Mouse (Mus musculus): Measurements from ENCODE around the gene Parm1. TPM values are rescaled to one million over a fixed set of nuclear protein-coding genes. Genes with fewer than 3 reads are reported as not detected.

Gene Parm1
- total RNA-seq (2021): 10 to 100 TPM; 36.3 to 41.1 TPM

GRCm38 (mm10) chr5:91517480-91518301 lies at the start of gene Parm1:
Gene Parm1 (plus strand): TSS chr5:91517615.
- peak; percentile 73 to 85 for DNase-seq (ENCODE audit: low spot score in 2 of 2)
- intact Hi-C loops (cut with DNase I): loop anchor here (2.0 to 5.0 kb wide), 2 partner anchors 343 to 445 kb away; partner anchors contain the start of gene Rchy1

GRCm38 (mm10) chr5:91475241-91475640 lies 42.2 kb upstream of the Parm1 start:
- intact Hi-C loops (cut with DNase I): no loop called here
- peak in 1 of 2 experiments; percentile 71 for DNase-seq (ENCODE audit: low spot score in 2 of 2)

- DNase-seq (ENCODE audit: low spot score in 2 of 2): no peak
- intact Hi-C loops (cut with DNase I): no loop called here
These were observed 40.6 kb upstream of the Parm1 start for GRCm38 (mm10) chr5:91476863-91477262.

GRCm38 (mm10) chr5:91478673-91479072 lies 38.7 kb upstream of the Parm1 start:
- intact Hi-C loops (cut with DNase I): no loop called here
- DNase-seq (ENCODE audit: low spot score in 2 of 2): no peak

DNA sequence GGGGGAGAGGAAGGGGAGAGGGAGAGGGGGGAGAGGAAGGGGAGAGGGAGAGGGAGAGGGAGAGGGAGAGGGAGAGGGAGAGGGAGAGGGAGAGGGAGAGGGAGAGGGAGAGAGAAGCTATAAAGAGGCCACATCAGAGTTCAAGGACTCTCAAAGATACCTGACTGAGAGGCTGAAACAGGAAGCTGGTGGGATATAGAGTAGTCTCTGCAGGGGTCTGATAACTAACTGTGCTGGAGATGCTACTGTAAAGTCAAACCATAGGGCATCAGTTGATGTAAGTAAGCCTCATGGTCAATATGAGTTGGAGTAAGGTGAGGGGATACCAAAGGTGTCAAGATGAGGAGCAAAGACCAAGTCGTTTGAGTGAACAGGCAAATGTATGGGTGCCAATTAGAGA lies 37.3 kb upstream of the Parm1 start:
- intact Hi-C loops (cut with DNase I): no loop called here
- no peak for DNase-seq (ENCODE audit: low spot score in 2 of 2)

GRCm38 (mm10) chr5:91484324-91484723 lies 33.1 kb upstream of the Parm1 start:
- DNase-seq (ENCODE audit: low spot score in 2 of 2): no peak
- intact Hi-C loops (cut with DNase I): no loop called here

DNA sequence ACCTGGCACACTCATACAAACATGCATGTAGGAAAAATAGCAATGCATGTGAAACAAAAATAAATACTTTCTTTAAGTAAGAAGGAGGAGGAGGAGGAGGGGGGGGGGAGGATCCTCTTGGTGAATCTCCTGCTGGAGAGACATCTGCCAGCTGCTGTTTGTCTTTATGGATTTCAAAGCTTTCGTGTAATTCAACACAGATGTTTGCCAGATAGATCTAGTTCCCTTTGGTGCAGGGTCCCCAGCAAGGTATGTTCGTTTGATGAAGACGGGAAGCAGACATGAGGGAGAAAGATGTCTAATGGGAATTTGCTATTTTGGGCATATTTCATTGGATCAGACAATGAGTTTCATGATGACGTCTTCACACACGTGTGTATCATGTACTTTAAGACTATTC lies 23.0 kb upstream of the Parm1 start:
- no peak for DNase-seq (ENCODE audit: low spot score in 2 of 2)
- intact Hi-C loops (cut with DNase I): no loop called here

DNA sequence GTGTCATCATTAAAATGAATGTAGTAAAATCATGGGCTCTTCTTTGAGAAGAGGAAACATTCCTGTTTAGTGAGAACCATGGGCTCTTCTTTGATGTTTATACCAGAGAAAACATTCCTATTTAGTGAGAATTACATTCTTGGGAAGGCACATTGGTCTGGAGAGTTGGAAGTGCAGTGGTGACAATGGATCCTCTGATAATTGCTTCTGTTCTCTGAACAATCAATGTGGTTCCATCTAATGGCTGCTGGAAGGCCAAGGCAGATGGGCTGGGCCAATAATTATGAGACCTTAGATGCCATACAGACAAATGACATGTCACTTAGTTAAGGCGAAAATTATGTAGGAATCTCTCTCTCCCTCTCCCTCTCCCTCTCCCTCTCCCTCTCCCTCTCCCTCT lies 16.1 kb upstream of the Parm1 start:
- no peak for DNase-seq (ENCODE audit: low spot score in 2 of 2)
- intact Hi-C loops (cut with DNase I): no loop called here

GRCm38 (mm10) chr5:91502366-91502765 lies 15.0 kb upstream of the Parm1 start:
- intact Hi-C loops (cut with DNase I): no loop called here
- no peak for DNase-seq (ENCODE audit: low spot score in 2 of 2)

- no peak for DNase-seq (ENCODE audit: low spot score in 2 of 2)
- intact Hi-C loops (cut with DNase I): no loop called here
These were observed 13.0 kb upstream of the Parm1 start for GRCm38 (mm10) chr5:91504320-91504922.

- intact Hi-C loops (cut with DNase I): loop anchor here (2.0 to 5.0 kb wide), 2 partner anchors 344 to 445 kb away; partner anchors contain the start of gene Rchy1
- DNase-seq (ENCODE audit: low spot score in 2 of 2): no peak
These were observed 338 bp upstream of the Parm1 start for GRCm38 (mm10) chr5:91517077-91517476.

- intact Hi-C loops (cut with DNase I): loop anchor here (5.0 kb wide), 1 partner anchor 444 kb away; the partner anchor contains the start of gene Rchy1
- no peak for DNase-seq (ENCODE audit: low spot score in 2 of 2)
These were observed 931 bp downstream of the Parm1 start for GRCm38 (mm10) chr5:91518302-91518790.

- peak in 1 of 2 experiments; percentile 16 for DNase-seq (ENCODE audit: low spot score in 2 of 2)
- intact Hi-C loops (cut with DNase I): loop anchor here (5.0 kb wide), 1 partner anchor 443 kb away; the partner anchor contains the start of gene Rchy1
These were observed 1.5 kb downstream of the Parm1 start for GRCm38 (mm10) chr5:91518946-91519345.

DNA sequence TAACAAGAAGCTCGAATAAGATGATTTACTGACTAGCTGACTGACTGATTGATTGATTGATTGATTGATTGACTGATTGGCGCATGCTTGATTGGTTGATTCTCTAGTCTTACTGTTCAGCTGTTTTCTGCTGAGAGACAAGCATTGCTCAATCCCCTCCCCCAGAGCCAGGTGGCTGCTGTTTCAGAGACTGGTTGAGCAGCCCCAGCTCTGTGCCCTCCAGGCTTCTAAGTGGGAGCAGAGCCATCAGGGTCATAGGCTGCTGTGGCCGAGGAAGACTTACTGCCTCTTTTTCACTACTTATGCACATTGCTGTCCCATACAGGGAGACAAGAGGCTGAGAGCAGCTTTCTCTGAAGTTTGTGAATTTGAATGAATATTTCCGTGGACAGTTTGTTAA lies 2.1 kb downstream of the Parm1 start:
- intact Hi-C loops (cut with DNase I): loop anchor here (5.0 kb wide), 1 partner anchor 443 kb away; the partner anchor contains the start of gene Rchy1
- DNase-seq (ENCODE audit: low spot score in 2 of 2): no peak

DNA sequence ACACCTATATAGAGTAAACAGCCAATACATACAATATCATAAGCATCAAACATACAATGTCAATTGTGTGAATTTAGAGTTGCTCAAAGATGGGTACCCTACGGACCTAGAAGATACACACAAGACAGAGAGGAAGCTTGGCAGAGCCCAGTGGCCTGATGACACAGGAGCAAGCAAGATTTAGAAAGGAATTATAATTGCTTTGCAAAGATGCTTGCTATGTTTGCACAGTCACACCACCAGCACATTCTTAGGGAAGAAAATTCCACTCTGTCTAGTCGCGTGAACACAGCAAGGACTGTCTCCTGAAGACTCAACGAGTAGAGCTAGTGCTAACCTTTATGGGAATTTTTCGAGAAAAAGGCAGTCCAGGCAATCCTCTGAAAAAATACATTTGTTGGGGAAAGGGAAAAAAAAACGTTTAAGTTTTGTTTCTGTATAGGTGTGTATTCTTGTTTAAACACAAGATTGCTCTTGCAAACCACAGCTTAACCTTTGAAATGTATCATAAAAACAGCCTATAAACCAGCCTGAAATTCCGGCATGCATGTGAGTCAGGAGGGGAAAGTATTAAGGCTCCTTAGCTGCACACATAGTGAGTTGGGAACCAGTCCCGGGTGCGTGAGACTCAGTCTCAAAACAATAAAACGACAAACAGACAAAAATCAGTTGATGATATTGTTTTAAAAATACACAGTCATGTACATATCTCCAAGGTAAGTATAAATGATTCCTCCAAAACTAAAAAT lies 15.5 kb downstream of the Parm1 start:
- intact Hi-C loops (cut with DNase I): no loop called here

GRCm38 (mm10) chr5:91559071-91559610 lies 41.7 kb downstream of the Parm1 start:
- DNase-seq (ENCODE audit: low spot score in 2 of 2): no peak
- intact Hi-C loops (cut with DNase I): no loop called here

More for the DNA sequence above, 15.5 kb downstream of the Parm1 start:
- no peak for DNase-seq (ENCODE audit: low spot score in 2 of 2)

GRCm38 (mm10) chr5:91559711-91560110 lies 42.3 kb downstream of the Parm1 start:
- intact Hi-C loops (cut with DNase I): no loop called here
- DNase-seq (ENCODE audit: low spot score in 2 of 2): no peak

DNA sequence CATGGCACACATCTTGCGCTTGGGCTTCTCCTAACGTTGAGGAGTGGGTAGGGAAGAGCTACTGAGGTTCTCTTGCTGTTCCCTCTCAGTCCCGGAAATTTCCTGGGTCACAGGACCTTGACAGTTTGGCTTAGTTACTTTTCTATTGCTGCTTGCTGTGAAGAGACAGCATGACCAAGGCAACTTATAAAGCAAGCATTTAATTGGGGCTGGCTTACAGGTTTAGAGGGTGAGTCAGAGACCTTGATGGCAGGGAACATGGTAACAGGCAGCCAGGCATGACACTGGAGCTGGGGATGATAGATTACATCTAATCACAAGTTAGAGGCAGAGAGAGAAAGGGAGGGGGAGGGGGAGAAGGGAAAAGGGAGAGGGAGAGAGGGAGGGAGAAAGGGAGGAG lies 44.0 kb downstream of the Parm1 start:
- no peak for DNase-seq (ENCODE audit: low spot score in 2 of 2)
- intact Hi-C loops (cut with DNase I): no loop called here

DNA sequence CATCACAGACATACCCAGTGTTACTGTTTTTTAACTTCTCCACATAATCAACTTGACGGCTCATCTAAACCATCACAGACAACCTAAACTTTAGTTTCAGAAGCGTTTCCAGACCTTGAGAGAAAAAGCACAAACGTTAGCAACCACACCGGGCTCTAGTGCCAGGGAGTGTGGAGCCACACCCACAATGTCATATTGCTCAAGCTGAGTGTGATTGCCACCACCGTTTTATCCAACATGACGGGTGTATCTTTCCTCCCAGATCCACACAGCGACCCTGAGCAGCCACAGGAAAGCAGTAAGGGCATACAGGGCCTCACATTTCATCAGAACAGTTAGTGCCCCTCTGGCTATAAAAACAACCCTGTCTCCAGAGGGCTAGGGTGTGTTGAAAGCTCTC lies 45.1 kb downstream of the Parm1 start:
- no peak for DNase-seq (ENCODE audit: low spot score in 2 of 2)
- intact Hi-C loops (cut with DNase I): no loop called here

GRCm38 (mm10) chr5:91564054-91564453 lies 46.6 kb downstream of the Parm1 start:
- DNase-seq (ENCODE audit: low spot score in 2 of 2): no peak
- intact Hi-C loops (cut with DNase I): no loop called here

Measured in left cerebral cortex, postnatal 25 days (tissue).